Mouse (Mus musculus) bone marrow macrophage, adult 2 months (primary cell): Measurements from ENCODE around the gene Tor1b. TPM values are rescaled to one million over a fixed set of nuclear protein-coding genes. Genes with fewer than 3 reads are reported as not detected.
A peak's percentile ranks its signal among the peaks of the same experiment; 100 is the strongest.

Experiments used
- H3K27ac ChIP-seq: 2 replicates; pipeline ENCODE4 v1.5.1; 2012; ENCODE audit warnings: low read depth, low read length; ENCODE audit not compliant: insufficient read depth
- H3K4me1 ChIP-seq: 2 replicates; pipeline ENCODE4 v1.6.1; 2012; ENCODE audit warnings: low read length; ENCODE audit not compliant: control insufficient read depth, insufficient read depth
- H3K4me3 ChIP-seq: 2 replicates; pipeline ENCODE4 v1.5.1; 2012; ENCODE audit warnings: mild to moderate bottlenecking, low read length, moderate library complexity; ENCODE audit not compliant: insufficient read depth
- CTCF ChIP-seq: IDR thresholded peaks from 2 replicates; pipeline ENCODE4 v1.5.1; 2012; ENCODE audit warnings: low read depth, mild to moderate bottlenecking, low read length, moderate library complexity
- POLR2A ChIP-seq: IDR thresholded peaks from 2 replicates; pipeline ENCODE4 v1.6.1; 2012; ENCODE audit warnings: mild to moderate bottlenecking, low read depth, low read length, borderline replicate concordance
- polyA plus RNA-seq: library from polyadenylated mRNA; stranded (reverse); fragments of >200 nt; gene quantifications from 2 replicates; pipeline ENCODE4 v1.2.4, GENCODE M21; 2012; ENCODE audit not compliant: missing spikeins, insufficient read depth, insufficient read length

Gene Tor1b
- polyA plus RNA-seq, 1 experiment, result 28.3 TPM

DNA sequence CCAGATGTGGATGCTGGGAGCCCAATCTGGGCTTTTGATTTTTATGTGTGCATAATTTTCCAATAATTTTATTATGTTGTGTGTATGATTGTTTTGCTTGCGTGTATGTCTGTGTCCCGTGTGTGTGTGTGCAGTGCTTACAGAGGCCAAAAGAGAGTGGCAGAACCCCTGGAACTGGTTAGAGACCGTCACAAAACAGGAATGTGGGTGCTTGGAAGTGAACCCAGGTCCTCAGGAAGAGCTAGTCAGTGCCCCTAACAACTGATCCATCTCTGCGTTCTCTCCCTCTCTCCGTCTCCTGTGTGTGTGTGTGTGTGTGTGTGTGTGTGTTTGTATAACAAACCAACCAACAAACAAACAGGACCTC, 319 bp upstream of the Tor1b start:
- Histone ChIP-seq H3K4me3 (peak overlapping the region; percentile 16; the same call in 1 of the 2 replicates), H3K27ac (peak overlapping the region; percentile 42)

GRCm38 (mm10) chr2:30954797-30955196, 2.0 kb downstream of the Tor1b start:
- H3K4me1 ChIP-seq, result peaks cover 14% of the 10 kb centered on the region
- 0 out of 2 replicates have a peak, but pooled peaks have one; percentile 19 for TF ChIP-seq CTCF
- no peak for TF ChIP-seq POLR2A
- peak overlapping the region; percentile 12 for H3K4me3 ChIP-seq
- 0 out of 2 replicates have a peak overlapping the region, but pooled peaks have one; percentile 8 for H3K27ac ChIP-seq

More for the DNA sequence above, 319 bp upstream of the Tor1b start:
- H3K4me1 ChIP-seq, result peaks cover 14% of the 10 kb centered on the region
- TF ChIP-seq POLR2A (no peak), CTCF (no peak)

DNA sequence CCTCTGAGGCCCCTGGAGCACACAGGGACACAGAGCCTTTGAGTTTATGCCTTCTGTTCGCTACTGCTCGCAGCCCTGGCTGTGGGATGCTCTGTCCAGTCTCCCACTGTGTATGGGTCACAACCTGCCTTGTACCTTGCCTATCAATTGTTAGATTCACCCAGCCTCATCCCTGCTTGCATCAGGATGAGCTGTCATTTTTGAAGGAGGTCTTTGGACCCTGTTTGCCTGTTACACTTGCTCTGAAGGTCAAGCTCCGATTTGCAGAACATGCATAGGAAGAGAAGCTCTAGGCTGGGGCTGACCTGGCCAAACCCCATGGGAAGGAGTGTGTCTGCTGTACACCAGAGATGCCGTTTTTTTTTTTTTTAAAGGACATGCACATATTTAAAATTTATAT, 4.8 kb downstream of the Tor1b start:
- TF ChIP-seq POLR2A (no peak), CTCF (no peak)
- H3K4me1 ChIP-seq, result peaks cover 12% of the 10 kb centered on the region
- no peak overlapping the region for H3K4me3 ChIP-seq
- no peak overlapping the region for H3K27ac ChIP-seq

- TF ChIP-seq CTCF (no peak), POLR2A (no peak)
- Histone ChIP-seq H3K27ac (no peak overlapping the region), H3K4me1 (peaks cover 11% of the 10 kb centered on the region), H3K4me3 (no peak overlapping the region)
Observed at GRCm38 (mm10) chr2:30958726-30959125, 6.0 kb downstream of the Tor1b start.

DNA sequence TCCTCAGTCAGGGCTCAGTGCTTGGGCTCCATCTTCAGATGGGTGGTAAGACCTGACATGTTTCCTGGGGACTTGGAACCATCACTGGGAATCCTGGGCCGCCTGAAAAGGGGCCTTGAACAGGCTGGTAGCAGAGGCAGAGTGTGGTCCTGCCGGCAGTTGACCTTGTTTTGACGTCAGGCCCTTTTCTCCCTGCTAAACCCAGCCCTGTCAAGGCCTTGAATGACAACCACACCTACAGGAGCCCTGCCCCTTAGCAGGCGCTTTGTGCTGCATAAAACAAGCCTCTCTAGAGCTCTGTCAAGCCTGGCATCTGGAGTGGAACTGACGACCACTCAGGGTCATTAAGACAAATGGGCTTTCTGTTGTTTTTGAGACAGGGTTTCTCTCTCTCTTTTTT, 7.1 kb downstream of the Tor1b start:
- Histone ChIP-seq H3K4me3 (no peak overlapping the region), H3K27ac (no peak overlapping the region), H3K4me1 (peaks cover 12% of the 10 kb centered on the region)
- TF ChIP-seq POLR2A, result no peak
- TF ChIP-seq CTCF, result no peak

DNA sequence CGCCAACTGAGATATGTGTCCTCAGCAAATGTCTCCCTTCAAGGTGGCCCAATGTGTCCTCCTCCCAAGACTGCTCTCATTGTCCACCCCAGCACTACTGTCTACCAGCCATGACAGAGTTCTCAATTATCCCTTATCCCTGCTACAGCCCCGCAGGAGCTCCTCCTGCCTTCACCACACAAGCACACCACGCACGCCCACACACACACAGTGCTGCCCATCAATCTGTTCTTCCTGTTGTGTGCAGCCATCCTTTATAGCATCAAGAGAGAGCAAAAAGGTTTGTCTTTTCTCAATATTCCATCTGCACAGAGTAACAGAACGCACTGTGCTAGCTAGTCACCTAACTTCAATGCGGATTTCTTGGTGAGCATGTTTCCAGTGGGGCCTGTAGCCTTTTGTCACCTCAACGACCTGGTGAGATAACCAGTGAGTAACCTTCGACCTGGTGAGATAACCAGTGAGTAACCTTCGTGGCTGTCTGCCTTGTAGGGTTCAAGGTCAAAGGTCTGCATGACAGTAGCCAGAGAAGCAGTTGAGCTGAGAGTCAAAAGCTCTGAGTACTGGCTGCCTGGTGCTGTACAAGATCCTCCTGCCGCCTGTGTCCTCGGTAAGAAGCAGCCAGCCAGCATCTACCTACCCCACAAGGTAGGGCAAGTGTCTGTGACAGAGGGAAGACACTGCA, 10.0 kb downstream of the Tor1b start:
- Histone ChIP-seq H3K4me3 (no peak overlapping the region), H3K27ac (no peak overlapping the region), H3K4me1 (peaks cover 20% of the 10 kb centered on the region)
- TF ChIP-seq POLR2A, result no peak
- no peak for TF ChIP-seq CTCF

DNA sequence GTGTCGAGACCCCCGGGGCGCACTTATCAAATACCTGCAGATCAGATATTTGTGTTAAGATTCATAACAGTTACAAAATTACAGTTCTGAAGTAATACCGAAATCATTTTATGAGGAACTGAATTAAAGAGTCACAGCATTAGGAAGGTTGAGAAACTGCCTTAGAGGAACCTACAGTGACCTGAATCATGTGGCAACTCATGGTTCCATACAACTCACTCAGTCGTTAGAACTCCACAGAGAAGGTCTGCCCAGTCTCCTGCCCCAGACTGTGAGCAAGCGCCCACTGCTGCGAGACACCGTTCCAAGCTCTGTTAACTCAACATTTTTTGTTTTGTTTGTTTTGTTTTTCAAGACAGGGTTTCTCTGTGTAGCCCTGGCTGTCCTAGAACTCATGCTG, 12.9 kb downstream of the Tor1b start:
- peaks cover 20% of the 10 kb centered on the region for H3K4me1 ChIP-seq
- peak overlapping the region; percentile 96 for H3K4me3 ChIP-seq
- H3K27ac ChIP-seq, result peak overlapping the region; percentile 62
- TF ChIP-seq POLR2A (no peak), CTCF (no peak)

DNA sequence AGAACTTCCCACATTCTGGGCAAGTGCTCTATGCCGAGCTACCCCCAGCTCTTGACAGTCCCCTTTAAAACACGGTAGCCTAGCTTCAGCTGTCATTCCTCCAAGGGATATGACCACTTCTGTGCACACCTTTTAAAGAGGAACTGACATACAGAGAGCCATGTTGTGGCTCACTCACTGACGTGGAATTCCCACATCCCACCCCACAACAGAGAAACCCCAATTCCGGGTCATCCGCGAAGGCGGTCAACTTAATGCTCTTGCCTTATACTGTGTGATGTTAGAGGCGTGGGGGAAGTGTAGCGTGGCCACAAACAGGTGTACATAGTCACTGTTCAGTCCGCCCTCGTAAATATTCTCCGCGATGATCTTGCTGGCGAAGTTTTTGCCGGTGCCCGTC, 14.1 kb downstream of the Tor1b start:
- Histone ChIP-seq H3K4me1 (peaks cover 20% of the 10 kb centered on the region), H3K27ac (peak overlapping the region; percentile 62), H3K4me3 (peak overlapping the region; percentile 96)
- TF ChIP-seq POLR2A, result no peak
- TF ChIP-seq CTCF, result no peak

DNA sequence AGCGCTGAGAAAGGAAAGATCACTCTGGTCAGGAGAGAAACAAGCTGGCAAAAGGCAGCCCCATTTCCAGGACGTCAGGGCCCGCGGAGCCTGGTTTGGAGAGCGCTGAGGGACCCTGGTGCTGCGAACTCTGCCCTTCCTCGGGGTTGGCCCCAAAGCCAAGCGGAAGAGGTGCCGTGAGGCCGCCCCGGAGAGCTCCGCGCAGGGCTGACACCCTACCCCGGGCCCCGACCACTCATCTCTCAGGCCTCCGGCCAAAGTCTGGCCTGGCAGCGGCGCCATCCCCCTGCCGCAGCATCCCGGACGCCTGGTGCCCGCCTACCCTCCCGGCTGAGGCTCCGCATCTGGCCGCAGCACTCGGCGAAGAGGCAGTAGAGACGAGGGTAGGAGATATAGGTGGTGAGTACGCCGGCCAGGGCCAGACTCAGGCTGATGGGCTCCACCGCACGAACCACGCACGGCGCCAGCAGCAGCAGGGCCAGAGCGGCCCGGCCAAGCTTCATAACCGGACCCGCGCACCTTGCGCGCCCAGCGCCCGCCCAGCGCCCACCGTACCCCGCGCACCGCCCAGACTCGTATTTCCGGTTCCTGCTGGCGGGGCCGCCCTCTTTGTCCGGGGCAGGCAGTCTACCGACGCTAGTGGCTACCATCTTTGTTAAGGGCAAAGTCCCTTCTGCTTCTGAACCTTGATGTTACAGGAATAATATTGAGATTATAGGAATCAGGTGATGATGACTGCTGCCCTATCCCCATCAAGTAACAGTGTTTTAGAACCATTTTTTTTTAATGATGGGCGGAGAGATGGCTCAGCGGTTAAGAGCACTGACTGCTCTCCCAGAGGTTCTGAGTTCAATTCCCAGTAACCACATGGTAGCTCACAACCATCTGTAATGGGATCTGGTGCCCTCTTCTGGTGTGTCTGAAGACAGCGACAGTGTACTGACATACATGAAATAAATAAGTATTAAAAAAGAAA, 14.9 kb downstream of the Tor1b start, which contains the start of gene Tor1a:
TSS of gene Tor1a (minus strand) at position 582 of the 976 bp plus-strand sequence.
- Histone ChIP-seq H3K27ac (peak within 1 kb of the TSS; percentile 62), H3K4me3 (peak within 1 kb of the TSS; percentile 96), H3K4me1 (peaks cover 20% of the 10 kb centered on the region)
- no peak for TF ChIP-seq POLR2A
